Mouse (Mus musculus) myocyte (in vitro differentiated cells): ENCODE measurements at regions not wholly inside any gene's neighbourhood (a gene's known extent, or its start where the extent isn't known, plus 50 kb on each side); places are given as distances from the start of the nearest gene placed in this dataset.

ENCODE experiments used
- E2F4 ChIP-seq: IDR thresholded peaks from one replicate; pipeline ENCODE4 v1.6.1; 2011; ENCODE audit warnings: mild to moderate bottlenecking, control low read depth, moderate library complexity; ENCODE audit not compliant: insufficient read depth
- MAX ChIP-seq: IDR thresholded peaks from one replicate; pipeline ENCODE4 v1.6.1; 2011; ENCODE audit warnings: low read depth, mild to moderate bottlenecking, control low read depth
- MYOD1 ChIP-seq, 3 experiments: IDR thresholded peaks; one replicate each; pipeline ENCODE4 v1.6.1; 2011; ENCODE audit warnings: control low read depth in 2 of 3, low read depth in 2 of 3, mild to moderate bottlenecking in 2 of 3, moderate library complexity in 1 of 3; ENCODE audit not compliant: insufficient read length in 2 of 3, control insufficient read depth in 1 of 3
- POLR2A ChIP-seq: IDR thresholded peaks from one replicate; pipeline ENCODE4 v1.6.1; 2011; ENCODE audit warnings: low read depth, mild to moderate bottlenecking, control low read depth, moderate library complexity; ENCODE audit not compliant: insufficient read length
- POLR2AphosphoS2 ChIP-seq: IDR thresholded peaks from one replicate; pipeline ENCODE4 v1.6.1; 2011; ENCODE audit warnings: low read depth, control low read depth; ENCODE audit not compliant: insufficient read length
- TCF12 ChIP-seq: IDR thresholded peaks from one replicate; pipeline ENCODE4 v1.6.1; 2011; ENCODE audit warnings: mild to moderate bottlenecking, control low read depth; ENCODE audit not compliant: poor library complexity, insufficient read depth, severe bottlenecking
- USF1 ChIP-seq: IDR thresholded peaks from one replicate; pipeline ENCODE4 v1.6.1; 2011; ENCODE audit warnings: low read depth, mild to moderate bottlenecking, control low read depth, moderate library complexity

GRCm38 (mm10) chr4:84072096-84072495 is 546.8 kb downstream of the Ccdc171 start:
- TF ChIP-seq POLR2AphosphoS2 (no peak), POLR2A (no peak), MYOD1 (IDR thresholded peaks at IDR 0.05; ENCODE audit: control insufficient read depth in 1 of 3, insufficient read length in 2 of 3, low read depth in 2 of 3) (no peak), E2F4 (no peak), TCF12 (no peak), USF1 (no peak), MAX (no peak)
